Mouse (Mus musculus) adipocyte (in vitro differentiated cells): Measurements from ENCODE around the gene Rpl28.

ENCODE experiments used
- DNase-seq: peaks from one replicate; pipeline ENCODE4 v3.0.0-alpha.2; 2016; ENCODE audit warnings: low spot score

The Rpl28 gene

GRCm38 (mm10) chr7:4835631-4836327, 43.1 kb downstream of the Rpl28 start:
- no peak for DNase-seq

DNA sequence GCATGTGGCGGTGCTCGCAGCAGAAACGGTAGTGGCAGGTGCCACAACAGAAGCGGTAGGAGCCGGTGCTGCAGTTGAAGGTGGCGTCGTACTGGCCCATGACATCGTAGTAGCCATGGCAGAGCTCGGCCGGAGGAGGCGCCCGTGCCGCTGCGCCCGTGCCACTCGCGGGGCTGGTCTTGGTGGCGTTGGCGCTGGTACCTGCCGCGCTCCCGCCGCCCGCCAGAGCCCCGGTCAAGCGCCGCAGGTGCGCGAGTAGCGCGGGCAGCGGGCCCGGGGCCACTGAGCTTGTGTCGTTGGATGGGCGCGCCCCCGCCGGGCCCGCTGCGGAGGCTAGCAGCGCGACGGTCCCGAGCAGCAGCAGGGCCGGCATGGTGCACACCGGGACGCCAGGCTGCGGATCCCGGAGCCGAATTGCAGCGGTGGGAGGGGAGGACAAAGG, 43.7 kb downstream of the Rpl28 start:
- no peak for DNase-seq

DNA sequence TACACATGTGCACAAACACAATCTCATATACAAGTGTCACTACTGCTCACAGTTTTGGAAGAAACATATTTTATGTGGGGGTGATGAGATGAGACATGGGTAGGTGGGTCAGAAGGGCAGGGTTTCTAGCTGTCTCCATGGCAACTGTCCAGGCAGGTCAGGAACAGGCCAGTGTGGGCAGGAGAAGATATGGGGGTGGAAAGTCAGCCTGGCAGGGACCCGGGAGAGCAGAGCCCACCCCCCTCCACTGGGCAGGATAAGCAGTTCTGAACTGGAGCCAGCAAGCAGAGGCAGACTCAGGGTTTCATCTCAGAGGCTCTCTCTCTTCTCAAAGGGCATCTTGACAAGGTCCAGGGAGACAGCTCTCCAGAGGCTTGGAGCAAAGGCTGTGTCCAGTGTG, 45.0 kb downstream of the Rpl28 start:
- no peak for DNase-seq

DNA sequence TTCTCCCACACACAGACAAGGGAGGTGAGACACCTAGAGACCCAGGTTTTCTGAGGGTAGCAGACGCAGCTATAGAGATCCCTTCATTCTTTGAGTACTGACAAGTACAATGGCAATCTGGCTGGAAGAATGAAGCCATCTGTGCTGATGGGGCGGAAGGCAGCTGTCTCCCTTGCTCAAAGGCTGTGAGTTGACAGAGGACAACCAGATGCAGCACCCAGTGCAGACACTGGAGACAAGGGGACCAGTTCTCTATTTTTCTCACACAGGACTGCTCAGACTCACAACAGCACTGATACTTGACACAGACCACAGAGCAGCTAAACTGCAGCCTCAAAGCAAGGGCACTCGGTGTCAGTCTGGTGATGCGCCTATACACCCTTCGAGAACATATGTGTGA, 49.4 kb downstream of the Rpl28 start:
- no peak for DNase-seq

GRCm38 (mm10) chr7:4842634-4843131, 50.0 kb downstream of the Rpl28 start:
- no peak for DNase-seq

DNA sequence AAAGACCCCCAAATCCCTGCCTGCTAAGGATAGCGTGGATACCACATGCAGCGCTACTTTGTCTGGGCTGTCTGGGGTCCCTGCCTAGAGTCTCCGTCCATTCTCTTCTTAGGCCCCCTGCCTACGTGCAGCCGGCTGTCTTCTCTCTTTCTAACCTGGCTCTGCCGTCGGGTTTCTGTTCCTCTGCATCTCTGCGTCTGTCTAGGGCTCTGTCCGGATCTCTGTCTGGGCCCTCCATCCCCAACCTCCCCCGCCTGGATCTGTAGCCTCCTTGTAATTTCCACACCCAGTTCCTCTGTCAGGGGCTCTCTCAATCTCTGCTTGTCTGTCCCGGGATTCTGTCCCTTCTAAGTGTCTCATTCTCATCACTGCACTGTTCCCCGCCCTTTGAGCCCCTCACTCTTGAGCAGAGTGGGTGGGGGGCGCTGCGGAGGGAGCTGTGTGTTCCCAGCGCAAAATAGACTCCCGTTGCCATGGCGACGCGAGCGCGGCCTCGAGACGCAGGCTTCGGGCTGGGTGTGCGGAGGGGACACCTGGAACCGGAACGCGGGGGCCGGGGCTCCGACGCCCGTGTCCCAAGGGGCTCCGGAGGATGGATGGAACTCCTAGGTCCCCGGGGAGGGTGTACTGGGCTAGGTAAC, 51.0 kb downstream of the Rpl28 start:
- no peak for DNase-seq

- no peak for DNase-seq
Observed at GRCm38 (mm10) chr7:4844245-4844916, 51.7 kb downstream of the Rpl28 start, which contains the start of gene Shisa7. Gene Shisa7, minus strand, starts transcription at chr7:4844696.
